Mouse (Mus musculus) spleen, adult 2 months (tissue): ENCODE data around the gene Atg7. TPM values are rescaled to one million over a fixed set of nuclear protein-coding genes. Genes with fewer than 3 reads are reported as not detected.

ENCODE experiments used
- DNase-seq, 2 experiments: peaks; one replicate each; pipeline versions ENCODE4 v3.0.0 to v3.0.0-alpha.2; 2012 to 2021; ENCODE audit warnings: low spot score in 2 of 2, low read depth in 1 of 2
- H3K27ac ChIP-seq: fragments of 200-500 bp; 2 replicates; pipeline ENCODE4 v1.5.1; 2012; ENCODE audit warnings: low read length, inconsistent platforms; ENCODE audit not compliant: insufficient read depth
- H3K27me3 ChIP-seq: fragments of 200-500 bp; 2 replicates; pipeline ENCODE4 v1.6.1; 2012; ENCODE audit warnings: mild to moderate bottlenecking, moderate library complexity, low read length, inconsistent platforms; ENCODE audit not compliant: control insufficient read depth, insufficient read depth
- H3K36me3 ChIP-seq: fragments of 200-500 bp; 2 replicates; pipeline ENCODE4 v1.6.1; 2012; ENCODE audit warnings: mild to moderate bottlenecking, low read length, inconsistent platforms; ENCODE audit not compliant: control insufficient read depth, insufficient read depth
- H3K4me1 ChIP-seq: fragments of 200-500 bp; 2 replicates; pipeline ENCODE4 v1.6.1; 2011; ENCODE audit warnings: inconsistent platforms; ENCODE audit not compliant: control insufficient read depth, insufficient read depth, insufficient read length
- H3K4me3 ChIP-seq: fragments of 200-500 bp; 2 replicates; pipeline ENCODE4 v1.5.1; 2011; ENCODE audit warnings: mild to moderate bottlenecking, inconsistent platforms; ENCODE audit not compliant: insufficient read depth, insufficient read length; ENCODE audit errors: extremely low read depth
- CTCF ChIP-seq: fragments of 200-500 bp; IDR thresholded peaks from 2 replicates; pipeline ENCODE4 v1.5.1; 2011; ENCODE audit warnings: mild to moderate bottlenecking, inconsistent platforms; ENCODE audit not compliant: insufficient read depth, insufficient read length, insufficient replicate concordance; ENCODE audit errors: extremely low read depth
- POLR2A ChIP-seq: fragments of 200-500 bp; IDR thresholded peaks from 2 replicates; pipeline ENCODE4 v1.6.1; 2011; ENCODE audit warnings: low read depth, low read length, inconsistent platforms
- WGBS: fragments of 180-500 bp; shearing (Covaris S2); methylation state at CpG from one replicate; pipeline ENCODE4 v1.1.7; 2018; 5-methylcytosine and 5-hydroxymethylcytosine counted together
- polyA plus RNA-seq: library from polyadenylated mRNA; depleted of rRNA; stranded (reverse); fragments of >200 nt; gene quantifications from 2 replicates; pipeline ENCODE4 v1.2.3, GENCODE M21; 2012

The Atg7 gene
- polyA plus RNA-seq, 1 experiment: 11.7 TPM

GRCm38 (mm10) chr6:114857996-114858721 is 215.3 kb downstream of the Atg7 start:
- Histone ChIP-seq H3K27ac (no peak overlapping the region), H3K4me1 (no peaks in the 10 kb centered on the region), H3K27me3 (no peaks in the 10 kb centered on the region), H3K4me3 (no peak overlapping the region), H3K36me3 (peaks cover 25% of the 10 kb centered on the region)
- WGBS: 86% methylated on average over 3 of the region's 3 CpGs
- no peak for DNase-seq
- TF ChIP-seq POLR2A: no peak
- TF ChIP-seq CTCF: no peak

- WGBS: 83% methylated on average over 4 of the region's 4 CpGs
- H3K4me1 ChIP-seq: no peaks in the 10 kb centered on the region
- no peak for TF ChIP-seq POLR2A
- no peak for TF ChIP-seq CTCF
- H3K36me3 ChIP-seq: peaks cover 27% of the 10 kb centered on the region
- DNase-seq: no peak
- H3K27ac ChIP-seq: no peak overlapping the region
- H3K4me3 ChIP-seq: no peak overlapping the region
- no peaks in the 10 kb centered on the region for H3K27me3 ChIP-seq
Observed at GRCm38 (mm10) chr6:114858722-114859053, 215.8 kb downstream of the Atg7 start.

- no peak overlapping the region for H3K27ac ChIP-seq
- peaks cover 30% of the 10 kb centered on the region for H3K36me3 ChIP-seq
- no peaks in the 10 kb centered on the region; the same call in 1 of the 2 replicates for H3K4me1 ChIP-seq
- 87% methylated on average over 14 of the region's 14 CpGs for WGBS
- TF ChIP-seq CTCF (no peak), POLR2A (no peak)
- no peak for DNase-seq
- H3K4me3 ChIP-seq: no peak overlapping the region
- H3K27me3 ChIP-seq: no peaks in the 10 kb centered on the region
Observed at GRCm38 (mm10) chr6:114860677-114861568, 218.0 kb downstream of the Atg7 start.

GRCm38 (mm10) chr6:114861591-114861990 is 218.7 kb downstream of the Atg7 start:
- H3K36me3 ChIP-seq: peaks cover 30% of the 10 kb centered on the region
- no peak overlapping the region for H3K27ac ChIP-seq
- TF ChIP-seq POLR2A (no peak), CTCF (no peak)

GRCm38 (mm10) chr6:114862046-114862445 is 219.1 kb downstream of the Atg7 start:
- 78% methylated on average over 9 of the region's 9 CpGs for WGBS
- Histone ChIP-seq H3K4me1 (no peaks in the 10 kb centered on the region; the same call in 1 of the 2 replicates), H3K27me3 (no peaks in the 10 kb centered on the region), H3K4me3 (no peak overlapping the region), H3K27ac (no peak overlapping the region), H3K36me3 (peaks cover 30% of the 10 kb centered on the region)
- no peak for DNase-seq
- TF ChIP-seq POLR2A (no peak), CTCF (no peak)

More at GRCm38 (mm10) chr6:114861591-114861990, 218.7 kb downstream of the Atg7 start:
- no peaks in the 10 kb centered on the region for H3K27me3 ChIP-seq
- WGBS: 86% methylated on average over 9 of the region's 9 CpGs
- no peak for DNase-seq
- no peak overlapping the region for H3K4me3 ChIP-seq
- no peaks in the 10 kb centered on the region; the same call in 1 of the 2 replicates for H3K4me1 ChIP-seq

GRCm38 (mm10) chr6:114863501-114863900 is 220.6 kb downstream of the Atg7 start:
- Histone ChIP-seq H3K36me3 (peaks cover 30% of the 10 kb centered on the region), H3K27ac (no peak overlapping the region), H3K4me3 (no peak overlapping the region), H3K27me3 (no peaks in the 10 kb centered on the region), H3K4me1 (no peaks in the 10 kb centered on the region; the same call in 1 of the 2 replicates)
- 84% methylated on average over 5 of the region's 5 CpGs for WGBS
- no peak for DNase-seq
- TF ChIP-seq CTCF (no peak), POLR2A (no peak)
